Mouse (Mus musculus) ovary, postnatal 10 days (tissue): ENCODE measurements around the gene Sgsm2.
"Not testable (repeated sequence)": the region's sequence is repeated elsewhere in the genome, so short reads cannot be mapped to it uniquely, and the experiment has no call there.

ENCODE experiments used
- DNase-seq: peaks from one replicate; pipeline ENCODE4 v3.0.0; 2022; ENCODE audit warnings: low spot score

Sgsm2 gene

DNA sequence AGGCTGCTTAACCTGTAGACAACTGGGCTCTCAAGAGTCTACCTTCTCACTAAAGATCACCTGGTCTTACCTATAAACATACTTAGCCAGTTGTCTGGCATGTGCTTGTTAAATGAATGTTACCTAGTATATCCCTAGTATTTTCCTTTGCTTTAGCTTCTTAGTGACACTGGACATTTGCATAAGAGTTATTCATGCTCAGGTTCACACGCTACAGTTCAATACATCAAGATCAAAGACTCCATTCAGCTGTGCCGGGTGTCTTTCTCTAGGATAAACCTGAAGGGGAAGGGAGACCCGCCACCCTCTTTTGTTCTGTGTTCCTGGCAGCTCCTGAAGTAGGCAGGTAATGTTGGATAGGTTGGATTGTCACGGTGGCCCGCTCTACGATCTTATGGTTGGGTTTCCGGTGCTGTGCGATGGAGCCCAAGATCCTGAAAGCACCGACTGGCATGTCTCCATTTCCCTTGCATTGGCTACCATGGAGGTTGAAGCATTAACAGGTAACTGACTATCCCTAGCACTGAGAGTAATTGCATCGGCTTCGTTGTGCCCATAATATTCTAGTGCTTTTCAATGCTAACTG is 67.8 kb downstream of the Sgsm2 start:
- DNase-seq, result no peak

DNA sequence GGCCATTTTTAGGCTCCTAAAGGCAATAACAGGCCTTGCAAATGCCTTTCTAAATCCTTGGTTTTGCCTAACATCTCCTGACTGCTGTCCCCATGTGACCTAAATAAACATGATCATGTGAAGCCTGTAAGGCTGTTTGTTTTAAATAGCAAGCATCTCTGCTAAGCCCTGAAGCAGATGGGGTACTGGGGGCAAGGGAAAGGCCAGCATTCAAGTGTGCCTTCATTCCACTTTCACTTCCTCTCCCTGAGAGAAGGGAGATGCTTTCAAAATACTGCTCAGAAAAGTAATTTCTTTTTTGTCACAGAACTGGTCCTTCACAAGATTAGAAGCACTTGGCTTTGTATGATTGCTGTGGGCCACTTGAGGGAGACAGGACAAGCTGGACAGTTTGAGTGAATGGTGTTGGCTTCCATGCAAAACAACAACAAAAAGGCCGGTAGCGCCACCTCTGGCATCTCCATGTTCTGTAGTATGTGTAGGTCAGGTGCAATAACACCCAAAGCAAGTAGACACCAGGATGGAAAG is 68.4 kb downstream of the Sgsm2 start:
- DNase-seq, result no peak

DNA sequence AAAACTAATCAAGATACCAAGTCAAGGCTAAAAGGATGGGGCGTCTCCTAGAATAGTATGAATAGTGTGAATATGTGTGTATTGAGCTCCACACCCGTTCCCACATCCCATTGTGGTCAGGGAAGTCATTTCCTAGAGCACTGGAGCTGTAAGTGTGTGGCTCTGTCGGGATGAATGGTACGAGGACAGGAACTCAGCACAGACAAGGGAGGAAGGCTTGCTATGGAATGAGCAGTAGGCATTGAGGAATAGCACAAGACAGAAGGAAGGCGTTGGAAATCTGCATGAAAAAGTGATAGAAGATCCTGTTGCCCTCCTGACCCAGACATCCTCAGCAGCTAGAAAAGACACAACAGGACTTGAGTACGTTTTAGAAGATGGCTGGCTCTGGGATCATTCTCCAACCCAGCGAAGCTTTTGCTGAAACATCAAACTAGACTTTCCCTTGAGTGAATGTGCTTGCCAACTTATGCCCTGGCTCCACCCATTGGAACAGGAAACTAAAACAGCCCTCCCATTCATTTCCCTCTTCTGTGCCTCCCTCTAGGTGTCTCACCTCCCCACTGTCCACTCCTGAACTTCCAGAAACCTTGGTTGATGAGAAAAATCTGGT is 69.0 kb downstream of the Sgsm2 start:
- DNase-seq, result no peak

DNA sequence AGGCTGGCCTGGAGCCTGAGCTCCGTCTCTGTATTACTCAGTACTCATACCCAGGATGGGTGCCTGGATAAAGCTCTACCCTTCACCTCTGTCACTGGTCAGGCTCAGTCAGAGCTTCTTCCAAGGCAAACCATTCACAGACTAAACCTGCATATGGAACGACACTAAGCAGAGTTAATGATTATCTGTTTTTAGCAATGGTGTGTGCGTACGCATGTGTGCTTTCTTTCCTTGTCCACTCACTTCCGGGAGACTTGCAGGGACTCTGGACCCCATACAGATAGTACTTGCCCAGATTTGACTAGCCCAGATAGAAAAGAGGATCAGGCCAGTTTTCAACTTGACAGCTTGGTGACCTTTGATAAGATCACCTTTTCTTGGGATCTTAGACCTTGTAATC is 70.2 kb downstream of the Sgsm2 start:
- no peak for DNase-seq

DNA sequence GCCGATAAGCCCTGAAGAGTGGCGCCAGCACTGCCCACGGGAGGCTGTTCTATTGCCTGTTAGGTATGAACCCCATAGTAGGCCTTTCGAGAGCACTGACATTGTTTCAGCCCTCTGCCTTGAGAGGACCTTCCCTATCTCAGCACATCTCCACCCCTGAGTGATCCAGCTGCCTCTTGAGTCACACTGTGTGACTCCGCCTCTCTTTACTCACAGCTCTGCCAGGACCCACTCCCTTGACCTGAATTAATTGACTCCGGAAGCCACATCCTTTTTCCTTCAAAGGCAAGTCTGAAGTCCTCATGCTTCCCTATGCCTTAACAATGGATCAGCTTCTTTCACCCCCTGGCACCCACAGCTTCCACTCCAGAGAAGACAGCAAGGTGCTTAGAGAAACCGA is 70.7 kb downstream of the Sgsm2 start:
- DNase-seq, result no peak

DNA sequence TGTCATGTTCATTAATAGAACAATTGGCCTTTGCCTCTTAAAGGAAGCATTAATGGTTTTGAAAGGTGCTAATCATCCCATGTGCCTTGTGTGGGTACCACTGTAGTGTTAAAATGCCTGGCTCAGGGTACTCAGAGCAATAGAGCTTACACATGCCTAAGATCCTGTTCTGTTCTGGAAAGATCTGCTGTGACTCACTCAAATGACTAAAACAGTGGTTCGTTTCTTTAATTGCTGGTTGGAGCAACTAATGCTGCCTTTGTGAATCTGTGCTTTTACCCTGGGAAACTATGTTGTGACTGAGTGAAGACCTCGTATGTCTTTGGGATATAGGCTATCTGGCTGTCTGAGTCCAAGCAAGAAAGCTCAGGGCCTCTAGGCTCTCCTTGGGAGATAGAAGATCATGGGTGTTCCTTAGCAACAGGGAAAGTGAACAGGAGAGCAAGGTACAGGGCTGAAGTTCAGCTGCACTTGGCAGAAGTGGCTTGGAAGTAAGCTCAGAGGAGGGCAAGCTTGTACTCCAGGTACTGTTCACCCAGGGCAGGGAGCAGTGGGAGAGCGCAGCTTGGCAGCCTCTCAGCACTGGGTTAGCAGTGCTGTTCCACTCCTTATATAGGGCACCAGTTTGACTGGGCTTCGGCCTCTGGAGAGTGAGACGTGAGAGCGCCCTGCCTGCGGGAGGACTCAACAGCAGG is 74.0 kb downstream of the Sgsm2 start:
- DNase-seq, result no peak

DNA sequence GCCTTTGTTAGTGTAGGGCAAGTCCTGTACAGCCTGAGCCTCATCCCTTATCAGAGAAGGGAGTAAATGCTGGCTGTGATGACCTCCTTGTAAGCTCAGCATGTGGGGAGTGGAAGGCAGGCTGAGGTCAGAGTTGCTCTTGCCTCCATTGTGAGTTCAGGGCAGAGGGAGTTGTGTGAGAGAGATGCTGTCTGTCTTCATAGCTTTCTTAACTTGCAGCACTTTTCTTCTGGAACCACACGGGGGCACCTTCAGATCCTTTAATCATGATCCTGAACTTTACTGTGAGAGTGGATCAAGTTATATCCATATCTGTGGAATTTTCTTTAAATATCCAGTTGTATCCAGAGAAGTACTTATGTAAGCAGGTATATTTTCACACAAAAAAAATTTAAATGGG is 75.4 kb downstream of the Sgsm2 start:
- DNase-seq, result no peak

DNA sequence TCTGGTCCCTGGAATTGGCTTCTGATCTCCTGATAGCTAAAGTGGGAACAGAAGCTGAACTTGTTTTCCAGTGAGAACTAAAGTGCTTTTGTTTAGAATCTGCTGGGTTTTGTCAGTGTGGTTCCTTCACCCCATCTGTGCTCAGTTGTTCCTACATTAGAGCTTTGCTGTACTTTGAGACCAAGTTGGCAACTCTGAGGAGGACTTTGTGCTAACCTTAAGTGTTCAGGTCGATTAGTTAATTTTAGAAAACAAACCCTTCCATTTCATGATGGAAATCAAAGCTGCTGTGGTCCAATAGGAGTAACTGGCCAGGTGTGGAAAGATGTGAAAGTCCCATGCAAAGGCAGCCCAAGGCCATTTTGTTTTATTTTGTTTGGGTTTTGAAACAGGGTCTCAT is 75.9 kb downstream of the Sgsm2 start:
- no peak for DNase-seq

DNA sequence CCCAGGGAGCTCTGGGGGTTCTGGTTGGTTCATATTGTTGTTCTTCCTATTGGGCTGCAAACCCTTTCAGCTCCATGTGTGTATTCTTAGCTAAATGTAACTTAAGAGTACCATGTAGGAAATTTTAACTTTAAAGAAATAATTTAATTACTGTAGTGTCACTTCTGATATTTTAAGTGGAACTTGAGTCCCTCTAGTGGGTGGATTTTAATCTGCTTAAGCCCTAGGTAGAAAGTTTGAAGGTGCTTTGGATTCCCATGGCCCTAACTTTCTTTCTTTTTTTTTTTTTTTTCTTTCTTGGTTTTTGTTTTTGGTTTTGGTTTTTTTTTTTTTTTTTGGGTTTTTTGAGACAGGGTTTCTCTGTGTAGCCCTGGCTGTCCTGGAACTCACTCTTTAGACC is 81.1 kb downstream of the Sgsm2 start:
- no peak for DNase-seq

DNA sequence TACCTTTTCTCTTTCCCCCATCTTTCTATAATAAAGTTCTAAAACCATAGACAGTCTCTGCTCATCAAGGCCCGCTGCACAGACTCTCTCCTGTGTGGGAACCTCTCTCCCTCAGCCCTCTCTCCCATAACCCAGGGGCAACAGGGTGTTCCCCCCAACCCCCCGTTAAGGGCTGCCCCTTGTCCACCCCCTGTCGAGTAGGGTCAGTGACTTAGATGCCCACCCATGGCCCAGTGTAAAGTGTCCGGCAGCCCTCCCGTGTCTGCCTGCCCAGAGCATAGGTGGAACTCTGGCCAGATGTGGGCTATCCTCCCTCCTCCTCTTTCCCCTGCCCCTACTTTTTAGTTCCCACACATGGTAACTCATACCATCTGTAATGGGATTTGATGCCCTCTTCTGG is 85.3 kb downstream of the Sgsm2 start:
- DNase-seq, result no peak

DNA sequence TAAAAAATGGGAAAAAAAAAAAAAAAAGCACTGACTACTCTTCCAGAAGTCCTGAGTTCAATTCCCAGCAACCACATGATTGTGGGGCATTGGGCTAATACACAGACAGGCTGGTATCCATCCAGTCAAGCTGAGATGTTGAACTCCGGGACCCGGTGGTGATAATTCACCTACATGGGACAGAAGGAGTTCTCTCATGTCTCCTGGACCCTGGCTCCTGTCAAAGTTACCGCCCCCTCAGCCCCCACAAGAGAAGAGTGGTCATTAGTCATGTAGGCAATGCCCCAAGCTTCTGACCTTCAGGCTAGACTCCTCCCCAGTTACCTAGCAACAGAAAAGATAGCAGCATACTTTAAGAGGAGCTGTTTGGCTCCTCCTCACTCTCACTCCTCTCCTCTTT is 85.8 kb downstream of the Sgsm2 start:
- not testable (repeated sequence) for DNase-seq

DNA sequence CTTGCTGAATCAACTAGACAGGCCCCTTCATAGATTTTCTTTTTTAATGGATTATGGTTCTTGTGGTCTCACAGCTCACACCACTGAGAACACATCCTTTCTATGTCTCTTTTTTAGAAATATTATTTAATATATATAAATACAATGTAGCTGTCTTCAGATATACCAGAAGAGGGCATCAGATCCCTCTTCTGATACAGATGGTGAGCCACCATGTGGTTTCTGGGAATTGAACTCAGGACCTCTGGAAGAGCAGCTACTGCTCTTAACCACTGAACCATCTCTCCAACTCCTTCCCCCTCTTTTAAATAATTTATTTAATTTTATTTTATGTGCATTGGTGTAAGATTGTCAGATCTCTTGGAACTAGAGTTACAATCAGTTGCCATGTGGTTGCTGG is 86.7 kb downstream of the Sgsm2 start:
- DNase-seq, result no peak

DNA sequence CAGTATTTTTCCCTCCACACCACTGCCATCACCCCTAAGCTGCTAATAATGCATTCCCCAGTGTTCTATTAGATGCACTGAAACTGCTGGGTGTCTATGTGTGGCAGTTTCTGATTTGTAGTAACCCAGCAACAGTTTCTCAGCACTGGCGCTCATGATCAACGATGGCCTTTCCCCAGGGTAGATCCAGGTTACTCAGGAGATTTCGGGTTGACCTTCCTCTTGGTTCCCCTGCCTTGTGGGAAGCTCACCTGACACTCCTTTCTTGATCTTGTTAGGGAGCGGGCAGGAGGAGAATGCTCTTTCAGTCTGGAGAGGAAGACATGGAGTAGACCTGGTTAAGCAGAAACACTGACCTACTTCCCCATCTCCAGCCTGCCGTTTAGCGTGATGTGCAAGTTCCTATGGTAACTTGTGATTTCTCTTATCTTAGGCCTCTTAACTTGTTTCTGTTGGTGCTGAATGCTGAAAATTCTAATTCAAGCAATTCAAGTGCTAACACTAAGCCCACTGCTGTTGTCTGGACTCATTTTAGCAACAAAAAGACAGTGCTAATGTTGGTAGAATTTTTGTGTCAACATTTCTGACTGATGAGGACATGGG is 88.5 kb downstream of the Sgsm2 start:
- DNase-seq, result no peak

DNA sequence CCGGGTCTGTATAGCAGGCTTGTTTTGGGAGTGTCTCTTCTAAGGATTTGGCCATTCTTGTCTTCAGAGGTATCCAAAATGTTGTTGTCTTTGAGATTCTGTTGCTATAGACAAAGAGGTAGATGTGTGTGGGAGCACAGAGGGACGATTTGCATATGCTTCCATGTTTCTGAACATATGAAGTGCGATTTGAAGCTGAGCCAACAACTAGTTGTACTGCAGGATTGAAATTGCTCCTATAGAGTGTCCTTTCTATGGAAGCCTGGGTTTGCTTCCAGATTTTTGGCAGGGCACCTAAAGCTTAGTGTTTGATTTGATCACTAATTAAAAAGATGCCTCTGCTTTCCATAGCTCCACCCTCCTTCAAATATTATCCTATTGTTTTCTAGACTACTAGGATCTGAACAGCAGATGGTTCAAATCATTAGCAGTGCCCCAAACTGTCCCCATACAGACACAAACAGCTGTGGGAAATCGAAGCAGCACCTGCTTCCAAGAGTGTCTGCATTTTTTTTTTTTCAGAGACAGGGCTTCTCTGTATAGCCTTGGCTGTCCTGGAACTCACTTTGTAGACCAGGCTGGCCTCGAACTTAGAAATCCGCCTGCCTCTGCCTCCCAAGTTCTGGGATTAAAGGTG is 89.5 kb downstream of the Sgsm2 start:
- DNase-seq, result no peak

DNA sequence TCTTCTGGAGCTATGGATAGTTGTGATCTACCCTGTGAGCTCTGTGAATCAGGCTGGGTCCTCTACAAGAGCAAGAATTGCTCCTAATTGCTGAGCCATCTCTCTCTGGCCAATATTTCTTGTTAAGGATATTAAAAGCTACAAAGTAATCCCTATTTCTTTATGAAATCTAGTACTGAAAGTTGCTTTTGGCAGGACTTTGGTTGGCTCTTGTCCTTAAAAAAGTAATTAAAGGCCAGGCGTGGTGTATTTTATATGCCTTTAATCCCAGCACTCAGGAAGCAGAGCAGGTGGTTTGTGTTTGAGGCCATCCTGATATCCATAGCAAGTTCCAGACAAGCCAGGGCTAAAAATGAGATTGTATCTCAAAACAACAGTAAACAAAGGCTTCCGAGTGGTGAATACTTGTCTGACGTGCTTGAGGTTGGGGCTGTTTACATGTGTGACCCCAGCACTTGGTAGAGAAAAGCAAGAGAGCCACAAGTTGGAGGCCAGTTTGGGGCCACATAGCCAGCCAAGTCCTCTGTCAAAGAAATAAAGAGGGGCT is 92.7 kb downstream of the Sgsm2 start:
- DNase-seq, result no peak

DNA sequence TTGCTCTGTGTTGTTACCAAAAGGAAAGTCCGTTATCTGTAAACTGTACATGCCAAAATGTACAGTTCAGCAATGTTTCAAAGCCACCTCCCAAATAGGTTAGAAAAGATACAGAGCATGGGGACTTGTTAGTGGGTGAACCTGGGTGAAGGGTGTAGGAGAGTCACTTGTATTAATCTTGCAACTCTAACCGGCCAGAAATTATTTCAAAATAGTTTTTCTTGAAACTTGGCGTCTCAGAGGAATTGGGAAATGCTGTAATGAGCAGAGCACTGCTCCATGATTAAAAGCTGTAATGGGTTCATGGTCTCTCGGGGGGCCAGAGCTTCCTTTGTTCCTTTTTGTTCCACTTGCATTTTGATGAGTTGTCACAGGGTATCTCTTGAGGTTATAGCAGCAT is 96.2 kb downstream of the Sgsm2 start:
- DNase-seq, result no peak
